Mouse (Mus musculus) CD4-positive, CD25-positive, alpha-beta regulatory T cell, adult 4 months (primary cell): ENCODE data around the gene Gm7073. TPM values are rescaled to one million over a fixed set of nuclear protein-coding genes. Genes with fewer than 3 reads are reported as not detected.

Experiments
- ATAC-seq: one replicate; pipeline ENCODE4 v1.8.0; 2017
- polyA plus RNA-seq, 2 experiments: library from polyadenylated mRNA; unstranded; fragments of 100-300 nt; shearing (Covaris generic); gene quantifications; one replicate each; pipeline ENCODE4 v1.2.1; 2017

Gm7073 gene
- polyA plus RNA-seq = not detected

GRCm38 (mm10) chrX:60539149-60539548, at the start of gene Gm7073:
Gene Gm7073, minus strand, starts transcription at chrX:60539249.
- no peak for ATAC-seq

GRCm38 (mm10) chrX:60570539-60570938, 31.5 kb upstream of the Gm7073 start:
- ATAC-seq = no peak

GRCm38 (mm10) chrX:60569047-60569446, 30.0 kb upstream of the Gm7073 start:
- no peak for ATAC-seq

GRCm38 (mm10) chrX:60555242-60555641, 16.2 kb upstream of the Gm7073 start:
- no peak for ATAC-seq

GRCm38 (mm10) chrX:60547444-60548304, 8.6 kb upstream of the Gm7073 start:
- no peak for ATAC-seq

GRCm38 (mm10) chrX:60547098-60547443, 8.0 kb upstream of the Gm7073 start:
- no peak for ATAC-seq

- no peak for ATAC-seq
These were observed 6.9 kb upstream of the Gm7073 start for GRCm38 (mm10) chrX:60545906-60546305.

- ATAC-seq = no peak
These were observed 6.4 kb upstream of the Gm7073 start for GRCm38 (mm10) chrX:60545444-60545843.

GRCm38 (mm10) chrX:60544098-60544497, 5.0 kb upstream of the Gm7073 start:
- no peak for ATAC-seq

GRCm38 (mm10) chrX:60542901-60543300, 3.9 kb upstream of the Gm7073 start:
- no peak for ATAC-seq

- no peak for ATAC-seq
These were observed 35.1 kb downstream of the Gm7073 start for GRCm38 (mm10) chrX:60503995-60504394.

GRCm38 (mm10) chrX:60497750-60498149, 41.3 kb downstream of the Gm7073 start:
- ATAC-seq = no peak

GRCm38 (mm10) chrX:60495308-60495707, 43.7 kb downstream of the Gm7073 start:
- ATAC-seq = no peak

- no peak for ATAC-seq
These were observed 75.3 kb downstream of the Gm7073 start for GRCm38 (mm10) chrX:60463786-60464185.

GRCm38 (mm10) chrX:60414563-60415111, 124.4 kb downstream of the Gm7073 start:
- ATAC-seq = no peak

GRCm38 (mm10) chrX:60405681-60406080, 133.4 kb downstream of the Gm7073 start:
- ATAC-seq = no peak

GRCm38 (mm10) chrX:60404668-60405044, 134.4 kb downstream of the Gm7073 start:
- peak; percentile 92 for ATAC-seq

- ATAC-seq = peak; percentile 46
These were observed 135.0 kb downstream of the Gm7073 start for GRCm38 (mm10) chrX:60403764-60404667.

- ATAC-seq = no peak
These were observed 135.8 kb downstream of the Gm7073 start for GRCm38 (mm10) chrX:60403062-60403763.

GRCm38 (mm10) chrX:60394292-60394691, 144.8 kb downstream of the Gm7073 start:
- no peak for ATAC-seq

- no peak for ATAC-seq
These were observed 152.2 kb downstream of the Gm7073 start for GRCm38 (mm10) chrX:60386852-60387251.
